Mouse (Mus musculus) liver, adult 2 months (tissue): ENCODE results near the gene Clmp. TPM values are rescaled to one million over a fixed set of nuclear protein-coding genes. Genes with fewer than 3 reads are reported as not detected.
"Not testable (repeated sequence)": the region's sequence is repeated elsewhere in the genome, so short reads cannot be mapped to it uniquely, and the experiment has no call there.

Experiments used
- DNase-seq: peaks from one replicate; pipeline ENCODE4 v3.0.0-alpha.2; 2011; ENCODE audit warnings: low read depth, low spot score; ENCODE audit errors: extremely low read depth
- H3K27ac ChIP-seq: fragments of 200-500 bp; replicated peaks from 2 replicates; pipeline ENCODE4 v1.5.1; 2012; ENCODE audit warnings: low read depth, mild to moderate bottlenecking, control low read depth, inconsistent platforms, low read length; ENCODE audit not compliant: insufficient read depth
- H3K27me3 ChIP-seq: fragments of 200-500 bp; 2 replicates; pipeline ENCODE4 v1.6.1; 2012; ENCODE audit warnings: mild to moderate bottlenecking, moderate library complexity, low read length, inconsistent platforms; ENCODE audit not compliant: control insufficient read depth, insufficient read depth
- H3K36me3 ChIP-seq: fragments of 200-500 bp; 2 replicates; pipeline ENCODE4 v1.6.1; 2012; ENCODE audit warnings: low read length, inconsistent platforms; ENCODE audit not compliant: control insufficient read depth, insufficient read depth
- H3K4me1 ChIP-seq: fragments of 200-500 bp; 2 replicates; pipeline ENCODE4 v1.6.1; 2011; ENCODE audit warnings: low read length; ENCODE audit not compliant: control insufficient read depth, insufficient read depth
- H3K4me3 ChIP-seq: fragments of 200-500 bp; 2 replicates; pipeline ENCODE4 v1.5.1; 2011; ENCODE audit warnings: low read depth, mild to moderate bottlenecking, control low read depth, low read length, moderate library complexity; ENCODE audit not compliant: insufficient read depth
- H3K79me2 ChIP-seq: fragments of 200-500 bp; 2 replicates; pipeline ENCODE4 v1.6.1; 2012; ENCODE audit warnings: inconsistent platforms, mild to moderate bottlenecking, low read length, moderate library complexity; ENCODE audit not compliant: control insufficient read depth, insufficient read depth
- H3K9ac ChIP-seq: fragments of 200-500 bp; 2 replicates; pipeline ENCODE4 v1.6.1; 2012; ENCODE audit warnings: low read depth, mild to moderate bottlenecking, control low read depth, inconsistent platforms, low read length
- CTCF ChIP-seq: fragments of 200-500 bp; IDR thresholded peaks from 2 replicates; pipeline ENCODE4 v1.5.1; 2011; ENCODE audit warnings: low read depth, low read length, control low read depth
- POLR2A ChIP-seq: fragments of 200-500 bp; IDR thresholded peaks from 2 replicates; pipeline ENCODE4 v1.6.1; 2011; ENCODE audit warnings: low read length, control low read depth; ENCODE audit not compliant: insufficient read depth; ENCODE audit errors: extremely low read depth
- WGBS: fragments of 180-500 bp; shearing (Covaris S2); methylation state at CpG from one replicate; pipeline ENCODE4 v1.1.7; 2018; 5-methylcytosine and 5-hydroxymethylcytosine counted together
- polyA plus RNA-seq: library from polyadenylated mRNA; depleted of rRNA; stranded (reverse); fragments of >200 nt; gene quantifications from 2 replicates; pipeline ENCODE4 v1.2.3, GENCODE M21; 2012
- total RNA-seq: library from RNA; depleted of rRNA; stranded (reverse); fragments of >200 nt; gene quantifications from 2 replicates; pipeline ENCODE4 v1.2.3, GENCODE M21; 2014

Gene Clmp
- total and polyA plus RNA-seq, 2 experiments, result 0.46 to 1.3 TPM

GRCm38 (mm10) chr9:40799837-40800501 lies 114.2 kb downstream of the Clmp start:
- Histone ChIP-seq H3K27ac (peak overlapping the region; percentile 93), H3K27me3 (no peaks in the 10 kb centered on the region), H3K4me1 (peaks cover 8% of the 10 kb centered on the region; the same call in 1 of the 2 replicates), H3K79me2 (peaks cover 8% of the 10 kb centered on the region; the same call in 1 of the 2 replicates), H3K9ac (peak overlapping the region; percentile 83), H3K4me3 (peak overlapping the region; percentile 64), H3K36me3 (peaks cover 23% of the 10 kb centered on the region)
- TF ChIP-seq POLR2A, result peak; percentile 43; the same call in 1 of the 2 replicates
- TF ChIP-seq CTCF, result no peak
- under 1% methylated on average over 30 of the region's 30 CpGs for WGBS
- DNase-seq, result peak; percentile 77

GRCm38 (mm10) chr9:40800675-40801612 lies 115.2 kb downstream of the Clmp start, which contains the start of gene Hspa8:
Hspa8 (plus strand) TSS chr9:40800984.
- 2% methylated on average over 81 of the region's 83 CpGs for WGBS
- no peaks in the 10 kb centered on the region for H3K27me3 ChIP-seq
- H3K27ac ChIP-seq, result peak within 1 kb of the TSS; percentile 93
- H3K4me3 ChIP-seq, result peak within 1 kb of the TSS; percentile 88
- H3K36me3 ChIP-seq, result peaks cover 33% of the 10 kb centered on the region
- H3K9ac ChIP-seq, result peak within 1 kb of the TSS; percentile 96
- H3K79me2 ChIP-seq, result peaks cover 8% of the 10 kb centered on the region; the same call in 1 of the 2 replicates
- peaks cover 17% of the 10 kb centered on the region; the same call in 1 of the 2 replicates for H3K4me1 ChIP-seq
- TF ChIP-seq POLR2A (peak; percentile 100), CTCF (0 out of 2 replicates have a peak, but pooled peaks have one; percentile 26)
- DNase-seq, result peak; percentile 93

DNA sequence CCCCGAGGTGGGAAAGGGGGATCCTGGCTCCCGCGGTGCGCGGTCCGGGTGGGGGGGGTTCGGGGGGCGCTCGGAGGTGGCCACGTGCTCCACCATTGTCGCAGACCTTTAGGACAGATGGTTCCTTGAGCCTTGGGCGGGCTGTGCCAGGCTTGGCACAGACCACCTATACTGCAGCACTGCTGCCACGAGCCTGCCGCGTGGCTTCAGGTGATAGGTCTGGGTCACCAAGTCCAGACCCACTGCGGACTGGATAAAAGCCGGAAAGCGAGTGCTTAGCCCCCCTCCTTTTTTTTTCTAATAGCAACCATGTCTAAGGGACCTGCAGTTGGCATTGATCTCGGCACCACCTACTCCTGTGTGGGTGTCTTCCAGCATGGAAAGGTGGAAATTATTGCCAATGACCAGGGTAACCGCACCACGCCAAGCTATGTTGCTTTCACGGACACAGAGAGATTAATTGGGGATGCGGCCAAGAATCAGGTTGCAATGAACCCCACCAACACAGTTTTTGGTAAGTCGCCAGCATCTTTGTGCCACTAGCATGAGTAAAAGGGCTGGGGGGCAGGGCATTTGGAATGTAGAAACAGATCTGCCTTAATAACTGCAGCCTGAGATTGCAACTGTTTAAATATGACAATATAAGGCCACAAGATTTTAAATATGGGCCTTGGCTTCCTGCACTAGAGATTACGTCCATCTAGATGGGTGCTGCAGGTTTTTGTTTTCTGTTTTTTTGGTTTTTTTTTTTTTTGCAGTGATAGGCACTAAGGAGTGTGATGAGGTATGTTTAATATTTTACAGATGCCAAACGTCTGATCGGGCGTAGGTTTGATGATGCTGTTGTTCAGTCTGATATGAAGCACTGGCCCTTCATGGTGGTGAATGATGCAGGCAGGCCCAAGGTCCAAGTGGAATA lies 116.1 kb downstream of the Clmp start:
- Histone ChIP-seq H3K9ac (peak overlapping the region; percentile 96), H3K36me3 (peaks cover 41% of the 10 kb centered on the region), H3K4me3 (peak overlapping the region; percentile 88), H3K27ac (peak overlapping the region; percentile 77), H3K4me1 (peaks cover 22% of the 10 kb centered on the region)
- under 1% methylated on average over 28 of the region's 28 CpGs for WGBS
- DNase-seq, result peak; percentile 57
- H3K27me3 ChIP-seq, H3K79me2 ChIP-seq: not testable (repeated sequence)

GRCm38 (mm10) chr9:40802533-40802875 lies 116.7 kb downstream of the Clmp start:
- Histone ChIP-seq H3K36me3 (peaks cover 41% of the 10 kb centered on the region), H3K4me3 (peak overlapping the region; percentile 88), H3K9ac (peak overlapping the region; percentile 42; the same call in 1 of the 2 replicates), H3K4me1 (peaks cover 24% of the 10 kb centered on the region)
- not testable (repeated sequence) for H3K27ac ChIP-seq, H3K79me2 ChIP-seq, H3K27me3 ChIP-seq, DNase-seq
- WGBS, result 2% methylated on average over 8 of the region's 8 CpGs

GRCm38 (mm10) chr9:40804576-40804975 lies 118.8 kb downstream of the Clmp start:
- WGBS, result 30% methylated on average over 3 of the region's 3 CpGs

More at GRCm38 (mm10) chr9:40804576-40804975, 118.8 kb downstream of the Clmp start:
- Histone ChIP-seq H3K9ac (peak overlapping the region; percentile 32; the same call in 1 of the 2 replicates), H3K36me3 (peaks cover 41% of the 10 kb centered on the region), H3K4me1 (peaks cover 24% of the 10 kb centered on the region)
- H3K27me3 ChIP-seq, H3K79me2 ChIP-seq, H3K27ac ChIP-seq, H3K4me3 ChIP-seq: not testable (repeated sequence)
- DNase-seq, result peak; percentile 33
